Mouse (Mus musculus): ENCODE data around the gene Tmem74b. TPM values are rescaled to one million over a fixed set of nuclear protein-coding genes. Genes with fewer than 3 reads are reported as not detected.

The Tmem74b gene
- total RNA-seq, 2 experiments from 2014 or later, result 4.4 to 4.8 TPM

DNA sequence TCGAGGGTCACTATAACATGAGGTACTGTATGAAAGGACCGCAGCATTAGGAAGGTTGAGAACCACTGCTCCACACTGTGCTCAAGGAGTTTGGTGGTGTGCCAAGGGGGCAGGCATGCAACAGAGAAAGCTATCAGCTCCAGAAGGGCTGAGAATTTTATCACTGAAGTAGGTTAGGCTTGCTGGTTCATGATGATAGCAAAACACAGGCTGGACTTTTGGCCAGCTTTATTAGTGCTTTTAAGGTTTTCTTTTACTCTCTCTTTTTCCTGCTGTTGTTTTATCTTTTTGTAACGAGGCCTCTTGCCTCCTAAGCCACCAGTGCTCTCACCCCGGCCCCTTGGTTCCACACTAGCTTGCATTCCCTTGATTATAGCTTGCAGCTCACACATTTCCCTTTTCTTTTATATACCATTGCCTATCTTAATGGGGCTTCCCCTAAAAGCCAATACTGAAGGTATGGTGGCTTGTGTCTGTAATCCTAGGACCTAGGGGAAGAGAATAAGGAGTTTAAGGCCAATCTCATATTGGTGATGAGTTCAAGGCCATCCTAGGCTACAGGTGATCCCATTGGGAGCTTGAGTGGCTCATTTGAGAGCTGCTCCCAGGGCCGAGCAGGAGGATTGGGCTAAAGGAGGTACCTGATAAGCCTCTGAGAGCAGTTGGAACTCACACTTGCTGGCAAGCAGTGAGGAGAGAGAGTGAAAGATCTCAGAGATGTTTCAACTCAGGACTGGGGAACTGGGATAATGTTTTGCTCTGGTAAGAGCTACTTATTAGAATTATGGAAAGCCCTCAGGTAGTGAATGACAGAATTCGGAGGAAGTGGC, 41.3 kb downstream of the Tmem74b start:
- DNase-seq, result no peak

DNA sequence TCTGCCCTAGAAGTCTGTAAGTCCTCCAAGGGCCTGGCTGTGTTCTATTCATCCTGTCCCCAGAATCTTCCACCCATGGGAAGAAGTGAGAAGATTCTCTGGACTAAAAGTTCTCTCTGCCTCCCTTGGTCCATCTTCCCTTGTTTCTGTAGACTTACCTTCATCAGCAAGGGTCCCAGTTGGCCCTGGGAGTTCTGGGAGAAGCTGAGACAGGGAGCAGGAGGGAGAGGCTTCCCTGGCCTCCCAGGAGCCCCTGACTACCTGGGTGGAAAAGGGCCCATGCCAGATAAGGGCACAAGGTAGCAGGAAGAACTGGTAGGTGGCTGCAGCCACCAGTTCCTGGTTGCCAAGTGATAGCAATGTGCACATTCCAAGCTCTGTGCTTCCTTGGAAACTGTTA, 42.0 kb downstream of the Tmem74b start, which contains the start of gene Psmf1:
TSS of gene Psmf1 (minus strand) at position 342 of the 400 bp plus-strand sequence.
- DNase-seq, result no peak

DNA sequence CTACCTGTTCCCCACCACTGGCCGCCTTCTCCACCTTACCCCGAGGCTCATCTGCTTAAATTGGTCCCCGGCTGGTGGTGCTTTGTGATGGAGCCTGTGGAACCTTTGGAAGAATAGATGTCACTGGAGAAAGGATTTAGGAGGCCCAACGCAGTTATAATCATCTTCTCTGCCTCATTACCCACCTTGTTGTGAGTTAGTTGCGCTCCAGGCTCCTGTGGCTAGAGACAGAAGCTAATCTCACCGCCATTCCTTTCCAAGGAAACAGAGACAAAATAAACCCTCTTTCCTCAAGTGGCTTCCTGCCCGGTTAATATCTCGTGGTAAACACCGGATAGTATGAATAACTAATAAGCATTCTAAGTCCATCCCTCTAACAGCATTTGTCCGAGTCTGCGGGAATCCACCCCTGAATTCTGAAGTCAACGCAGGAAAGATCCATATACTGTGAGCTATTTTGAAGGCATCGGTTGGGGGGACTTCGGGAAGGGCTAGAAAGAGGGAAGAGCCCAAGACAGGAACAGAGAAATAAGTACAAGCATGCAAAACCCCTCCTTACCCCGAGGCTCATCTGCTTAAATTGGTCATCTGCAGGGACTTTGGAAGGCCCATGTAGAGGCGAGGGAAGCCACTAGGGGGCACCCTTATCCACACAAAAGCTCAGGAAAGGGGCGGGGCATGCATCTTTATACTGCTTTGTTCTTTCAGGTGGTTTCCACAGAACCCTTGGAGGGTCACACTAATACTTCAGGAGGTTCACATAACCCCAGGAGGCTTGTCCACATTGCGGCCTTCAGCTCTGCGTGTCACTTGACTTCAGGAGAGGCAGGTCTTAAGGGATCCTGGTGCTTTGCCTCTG, 46.3 kb downstream of the Tmem74b start:
- peak; percentile 71 to 77 for DNase-seq

DNA sequence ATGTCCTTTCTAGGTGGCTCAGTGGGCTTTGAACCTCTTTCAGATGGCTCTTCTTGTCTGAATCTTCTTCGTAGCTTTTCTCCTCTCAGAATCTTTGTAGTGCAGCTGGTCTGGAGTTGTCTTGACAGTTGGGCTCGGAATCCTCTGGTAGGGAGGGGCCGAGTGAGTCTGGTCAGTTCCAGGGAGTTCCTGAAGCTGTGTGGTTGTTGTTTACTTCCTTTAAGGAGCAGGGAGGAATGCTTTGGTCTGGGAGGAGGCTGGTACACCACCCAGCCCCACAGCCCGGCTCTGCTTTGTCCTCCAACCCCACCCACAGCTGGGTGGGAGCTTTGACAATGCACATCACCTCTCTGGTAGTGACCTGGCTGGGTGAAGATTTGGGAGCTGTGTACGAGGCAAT, 49.5 kb downstream of the Tmem74b start:
- DNase-seq, result no peak

DNA sequence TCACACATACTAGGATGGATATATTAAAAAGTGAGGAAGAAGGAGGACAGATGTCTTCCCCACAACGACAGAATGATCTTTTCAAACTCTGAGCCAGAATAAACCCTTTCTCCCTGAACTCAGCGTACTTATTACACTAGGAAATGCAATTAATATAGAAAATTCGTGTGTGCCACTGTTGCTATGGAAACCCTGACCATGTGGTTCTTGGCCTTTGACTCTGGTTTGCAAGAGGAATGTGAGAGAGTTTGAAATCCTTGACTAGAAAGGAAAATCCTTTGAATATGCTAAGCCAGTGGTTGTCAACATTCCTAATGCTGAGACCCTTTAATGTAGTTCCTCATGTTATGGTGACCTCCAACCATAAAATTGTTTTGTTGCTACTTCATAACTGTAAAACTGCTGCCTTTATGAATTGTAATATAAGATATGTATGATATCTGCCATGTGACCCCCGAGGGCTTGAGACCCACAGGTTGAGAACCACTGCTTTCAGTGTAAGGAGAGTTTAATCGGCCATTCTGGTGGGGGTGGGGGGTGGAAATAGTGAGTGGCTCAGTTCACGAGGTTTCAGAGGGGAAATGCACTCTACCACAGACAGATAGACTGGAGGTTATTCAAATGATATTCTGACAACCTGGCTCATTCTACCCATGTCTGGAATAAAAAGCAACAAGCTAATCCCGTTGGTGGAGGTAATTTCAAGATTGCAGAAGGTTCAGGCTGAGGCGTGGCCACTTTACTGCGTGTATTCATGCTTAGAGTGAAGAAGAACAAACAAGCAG, 54.7 kb downstream of the Tmem74b start:
- DNase-seq, result no peak

DNA sequence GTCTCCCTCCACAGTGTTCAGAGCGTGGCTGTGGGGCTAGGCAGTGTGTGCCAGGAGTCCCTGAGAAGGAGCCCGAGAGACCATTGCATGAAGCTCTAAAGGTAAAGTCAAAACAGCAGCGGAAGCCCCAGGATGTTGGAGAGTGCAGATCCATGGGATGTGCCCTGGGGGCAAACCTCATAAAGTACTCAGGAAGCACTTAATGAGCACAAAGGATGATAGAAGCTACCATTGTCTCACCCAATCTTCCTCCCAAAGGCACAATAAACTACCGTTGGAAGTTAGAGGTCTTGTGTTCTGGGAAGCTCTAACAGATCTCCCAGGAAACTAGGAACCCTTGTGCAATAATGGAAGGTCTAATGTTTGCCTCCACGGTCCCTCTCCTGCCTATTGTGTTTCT, 55.6 kb downstream of the Tmem74b start:
- DNase-seq, result no peak

DNA sequence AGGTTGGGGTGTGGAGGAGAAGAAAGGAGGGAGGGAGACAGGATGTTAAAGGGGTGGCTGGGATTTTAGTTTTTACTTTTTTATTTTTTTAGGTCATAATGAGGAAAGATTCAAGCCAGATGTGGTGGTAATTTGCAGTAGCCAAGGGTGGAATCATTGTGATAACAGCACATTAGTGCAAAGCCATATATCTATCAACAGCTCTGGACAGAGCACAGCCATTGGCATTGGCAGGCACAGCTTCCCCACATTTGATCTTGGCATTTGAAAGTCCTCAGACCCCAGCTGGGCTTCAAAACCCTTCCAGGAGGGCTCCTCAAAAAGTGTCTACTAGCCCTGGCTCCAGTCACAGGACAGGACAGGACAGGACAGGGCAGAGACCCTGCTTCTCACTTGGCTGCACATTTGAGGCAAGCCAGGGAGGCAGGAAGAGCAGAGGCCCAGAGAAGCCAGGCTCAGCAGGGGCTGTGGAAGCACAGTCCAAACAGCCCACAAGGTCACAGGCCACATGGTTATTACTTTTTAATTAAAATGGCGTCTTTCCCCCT, 57.1 kb downstream of the Tmem74b start:
- no peak for DNase-seq

Other genes starting within 250 kb of the Tmem74b start
- not detected for gene 4921509C19Rik, start 225.9 kb upstream of the Tmem74b start, total RNA-seq (2021)
- 100 to 1,000 TPM; 144 to 148 TPM for gene Nsfl1c, start 207.8 kb upstream of the Tmem74b start, total RNA-seq (2021)
- 100 to 1,000 TPM; 926 to 966 TPM for gene Fkbp1a, start 159.5 kb upstream of the Tmem74b start, total RNA-seq (2021)
- gene Sdcbp2, start 129.4 kb upstream of the Tmem74b start, total RNA-seq (2021), result 1 to 10 TPM; 1.5 to 1.6 TPM
- 100 to 1,000 TPM; 388 to 405 TPM for gene Snph, start 69.4 kb upstream of the Tmem74b start, total RNA-seq (2021)
- gene Rad21l, start 33.5 kb upstream of the Tmem74b start, total RNA-seq (2021), result under 1 TPM; 0.61 to 0.95 TPM
- gene Psmf1, start 42.2 kb downstream of the Tmem74b start, total RNA-seq (2021), result 10 to 100 TPM; 31.3 to 33.7 TPM
- gene Rspo4, start 140.9 kb downstream of the Tmem74b start, total RNA-seq (2021), result not detected
- under 1 TPM; 0.15 to 0.25 TPM for gene Angpt4, start 209.2 kb downstream of the Tmem74b start, total RNA-seq (2021)

Data from layer of hippocampus, postnatal 36 days (tissue).